Mouse (Mus musculus) forebrain, embryonic 16.5 days (tissue): ENCODE measurements around the gene Gltp. TPM values are rescaled to one million over a fixed set of nuclear protein-coding genes. Genes with fewer than 3 reads are reported as not detected.

Experiments
- ATAC-seq: fragments of 200-750 bp; cut with Nextera tagmentation; 2 replicates; pipeline ENCODE4 v1.8.0; 2017; ENCODE audit warnings: mild to moderate bottlenecking, moderate library complexity
- H3K27ac ChIP-seq: fragments of 300-500 bp; sonication (generic); 2 replicates; pipeline ENCODE4 v1.5.1; 2014; ENCODE audit warnings: low read length, control low read depth
- H3K27me3 ChIP-seq: fragments of 300-500 bp; sonication (generic); replicated peaks from 2 replicates; pipeline ENCODE4 v1.6.1; 2014; ENCODE audit warnings: low read length; ENCODE audit not compliant: control insufficient read depth, insufficient read depth
- H3K36me3 ChIP-seq: fragments of 300-500 bp; sonication (generic); 2 replicates; pipeline ENCODE4 v1.6.1; 2014; ENCODE audit not compliant: control insufficient read depth, insufficient read depth
- H3K4me1 ChIP-seq: fragments of 300-500 bp; sonication (generic); replicated peaks from 2 replicates; pipeline ENCODE4 v1.6.1; 2014; ENCODE audit warnings: low read length; ENCODE audit not compliant: control insufficient read depth, insufficient read depth
- H3K4me2 ChIP-seq: fragments of 300-500 bp; sonication (generic); 2 replicates; pipeline ENCODE4 v1.6.1; 2014; ENCODE audit warnings: mild to moderate bottlenecking, low read length, control low read depth
- H3K4me3 ChIP-seq: fragments of 300-500 bp; sonication (generic); replicated peaks from 2 replicates; pipeline ENCODE4 v1.5.1; 2014; ENCODE audit warnings: mild to moderate bottlenecking, low read length, control low read depth
- H3K9ac ChIP-seq: fragments of 300-500 bp; sonication (generic); replicated peaks from 2 replicates; pipeline ENCODE4 v1.6.1; 2014; ENCODE audit warnings: low read depth, low read length, control low read depth
- H3K9me3 ChIP-seq: fragments of 300-500 bp; sonication (generic); 2 replicates; pipeline ENCODE4 v1.6.1; 2016; ENCODE audit warnings: low read length; ENCODE audit not compliant: control insufficient read depth
- WGBS: fragments of 180-500 bp; shearing (Covaris S2); extraction: QIAGEN DNeasy Blood & Tissue Kit; methylation state at CpG from one replicate; pipeline ENCODE4 v1.1.7; 2014; 5-methylcytosine and 5-hydroxymethylcytosine counted together
- polyA plus RNA-seq: library from polyadenylated mRNA; unstranded; fragments of >200 nt; fragmentation: Nextera tagmentation; extraction: Ambion mirVana; gene quantifications from 2 replicates; pipeline ENCODE4 v1.2.1, GENCODE M21; 2015

Gene Gltp
- polyA plus RNA-seq, 1 experiment from 2014 or later: 30.8 TPM

GRCm38 (mm10) chr5:114688703-114689102 lies 2.1 kb downstream of the Gltp start:
- H3K9me3 ChIP-seq: no peaks in the 10 kb centered on the region
- no peak overlapping the region for H3K9ac ChIP-seq
- no peaks in the 10 kb centered on the region for H3K36me3 ChIP-seq
- H3K4me1 ChIP-seq: peaks cover 19% of the 10 kb centered on the region
- H3K4me2 ChIP-seq: no peak overlapping the region
- no peak overlapping the region for H3K4me3 ChIP-seq
- no peak for ATAC-seq
- H3K27ac ChIP-seq: no peak overlapping the region
- H3K27me3 ChIP-seq: peaks cover 15% of the 10 kb centered on the region
- 82% methylated on average over 13 of the region's 13 CpGs for WGBS

DNA sequence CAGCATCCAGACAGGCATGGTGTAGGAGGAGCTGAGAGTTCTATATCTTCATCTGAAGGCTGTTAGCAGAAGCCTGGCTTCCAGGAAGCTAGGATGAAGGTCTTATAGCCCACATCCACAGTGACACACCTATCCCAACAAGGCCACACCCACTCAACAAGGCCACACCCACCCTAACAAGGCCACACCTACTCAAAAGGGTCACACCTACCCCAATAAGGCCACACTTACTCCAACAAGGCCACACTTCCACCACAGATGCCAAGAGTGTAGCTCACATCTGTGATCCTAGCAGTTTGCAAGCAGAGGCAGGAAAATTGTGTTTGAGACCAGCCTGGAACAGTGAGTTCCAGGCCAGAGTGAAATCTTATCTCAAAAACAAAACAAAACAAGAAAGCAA lies 2.9 kb downstream of the Gltp start:
- H3K9me3 ChIP-seq: no peaks in the 10 kb centered on the region
- no peak for ATAC-seq
- no peak overlapping the region for H3K4me2 ChIP-seq
- H3K4me1 ChIP-seq: peaks cover 19% of the 10 kb centered on the region
- no peak overlapping the region for H3K9ac ChIP-seq
- no peaks in the 10 kb centered on the region for H3K36me3 ChIP-seq
- H3K27me3 ChIP-seq: peaks cover 7% of the 10 kb centered on the region
- no peak overlapping the region for H3K4me3 ChIP-seq
- H3K27ac ChIP-seq: no peak overlapping the region

DNA sequence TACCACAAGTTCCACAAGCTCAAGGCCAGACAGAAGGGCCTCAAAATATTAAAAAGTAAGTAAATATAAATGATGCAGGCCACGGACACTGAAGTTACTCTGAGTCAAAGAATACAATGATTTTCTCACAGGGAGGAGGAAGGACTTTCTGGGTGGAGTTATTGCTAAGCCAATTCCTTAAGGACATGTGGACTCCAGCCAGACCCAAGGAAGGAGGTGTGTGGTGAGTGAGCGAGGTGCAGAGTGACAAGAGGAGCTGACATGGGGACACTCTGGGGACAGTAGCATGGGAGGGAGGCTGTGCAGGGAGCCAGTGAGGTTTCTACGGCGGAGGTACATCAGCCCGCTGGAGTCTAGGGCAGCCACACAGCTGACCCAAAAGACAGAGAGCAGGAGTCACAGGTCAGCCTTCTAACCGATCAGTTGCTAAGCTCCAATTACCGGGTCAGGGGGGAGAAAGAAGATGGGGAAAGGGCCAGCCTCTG lies 4.0 kb downstream of the Gltp start:
- H3K9ac ChIP-seq: no peak overlapping the region
- no peak overlapping the region for H3K4me3 ChIP-seq
- no peaks in the 10 kb centered on the region for H3K9me3 ChIP-seq
- H3K4me1 ChIP-seq: peaks cover 19% of the 10 kb centered on the region
- H3K4me2 ChIP-seq: no peak overlapping the region
- ATAC-seq: no peak
- 79% methylated on average over 7 of the region's 7 CpGs for WGBS
- no peak overlapping the region for H3K27ac ChIP-seq
- no peaks in the 10 kb centered on the region for H3K36me3 ChIP-seq
- H3K27me3 ChIP-seq: no peaks in the 10 kb centered on the region; the same call in 1 of the 2 replicates

DNA sequence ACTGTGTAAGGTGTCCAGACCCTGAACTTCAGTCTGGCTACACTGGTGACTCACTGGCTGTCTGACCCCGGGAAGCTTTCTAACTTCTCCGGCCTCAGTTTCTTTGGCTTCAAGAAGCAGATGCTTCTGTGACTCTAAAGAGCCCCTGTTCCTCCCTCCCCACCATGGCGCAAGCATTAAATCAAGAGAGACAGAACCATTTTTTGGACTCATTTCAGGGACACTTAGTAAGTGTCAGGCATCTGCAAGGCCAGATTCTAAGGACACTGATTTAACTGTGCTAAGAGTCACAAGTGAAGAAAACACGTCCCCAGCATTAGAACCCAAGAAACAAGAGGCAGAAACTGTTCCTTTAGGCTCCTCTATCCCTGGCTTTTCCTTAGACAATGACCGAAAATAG lies 4.8 kb downstream of the Gltp start:
- no peak overlapping the region for H3K27ac ChIP-seq
- H3K27me3 ChIP-seq: no peaks in the 10 kb centered on the region; the same call in 1 of the 2 replicates
- no peak overlapping the region for H3K4me3 ChIP-seq
- no peak overlapping the region for H3K4me2 ChIP-seq
- 92% methylated on average over 5 of the region's 5 CpGs for WGBS
- H3K4me1 ChIP-seq: peaks cover 16% of the 10 kb centered on the region
- H3K36me3 ChIP-seq: no peaks in the 10 kb centered on the region
- no peak overlapping the region for H3K9ac ChIP-seq
- no peaks in the 10 kb centered on the region for H3K9me3 ChIP-seq
- ATAC-seq: no peak

DNA sequence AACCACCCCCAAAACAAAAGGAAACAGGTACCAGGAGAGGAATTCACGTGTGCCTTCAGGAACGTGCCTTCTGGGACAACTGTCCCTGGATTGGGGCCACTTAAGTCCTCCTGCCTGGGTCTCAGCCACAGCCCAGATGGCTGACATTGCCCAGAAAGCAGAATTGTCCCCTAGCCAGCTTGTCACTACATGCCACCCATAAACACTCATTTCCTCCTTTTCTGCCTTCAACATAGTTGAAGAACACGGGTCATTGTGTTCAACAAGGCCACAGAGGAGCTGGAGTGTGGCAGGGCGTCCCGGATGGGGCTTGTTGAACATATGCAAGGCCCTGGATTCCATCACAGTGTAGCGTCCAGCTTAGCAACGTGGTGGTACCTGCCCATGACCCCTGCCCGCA lies 9.1 kb downstream of the Gltp start:
- 78% methylated on average over 8 of the region's 8 CpGs for WGBS
- no peak overlapping the region for H3K27ac ChIP-seq
- H3K4me1 ChIP-seq: no peaks in the 10 kb centered on the region; the same call in 1 of the 2 replicates
- H3K4me3 ChIP-seq: no peak overlapping the region
- H3K36me3 ChIP-seq: no peaks in the 10 kb centered on the region
- H3K4me2 ChIP-seq: no peak overlapping the region
- no peak for ATAC-seq
- H3K9ac ChIP-seq: no peak overlapping the region
- H3K27me3 ChIP-seq: no peaks in the 10 kb centered on the region
- H3K9me3 ChIP-seq: no peaks in the 10 kb centered on the region

- Histone ChIP-seq H3K27ac (no peak overlapping the region), H3K27me3 (no peaks in the 10 kb centered on the region), H3K9me3 (no peaks in the 10 kb centered on the region), H3K4me2 (no peak overlapping the region), H3K4me3 (no peak overlapping the region), H3K36me3 (no peaks in the 10 kb centered on the region), H3K4me1 (no peaks in the 10 kb centered on the region; the same call in 1 of the 2 replicates), H3K9ac (no peak overlapping the region)
- 85% methylated on average over 19 of the region's 19 CpGs for WGBS
- no peak for ATAC-seq
Observed at GRCm38 (mm10) chr5:114680676-114681285, 10.0 kb downstream of the Gltp start.

DNA sequence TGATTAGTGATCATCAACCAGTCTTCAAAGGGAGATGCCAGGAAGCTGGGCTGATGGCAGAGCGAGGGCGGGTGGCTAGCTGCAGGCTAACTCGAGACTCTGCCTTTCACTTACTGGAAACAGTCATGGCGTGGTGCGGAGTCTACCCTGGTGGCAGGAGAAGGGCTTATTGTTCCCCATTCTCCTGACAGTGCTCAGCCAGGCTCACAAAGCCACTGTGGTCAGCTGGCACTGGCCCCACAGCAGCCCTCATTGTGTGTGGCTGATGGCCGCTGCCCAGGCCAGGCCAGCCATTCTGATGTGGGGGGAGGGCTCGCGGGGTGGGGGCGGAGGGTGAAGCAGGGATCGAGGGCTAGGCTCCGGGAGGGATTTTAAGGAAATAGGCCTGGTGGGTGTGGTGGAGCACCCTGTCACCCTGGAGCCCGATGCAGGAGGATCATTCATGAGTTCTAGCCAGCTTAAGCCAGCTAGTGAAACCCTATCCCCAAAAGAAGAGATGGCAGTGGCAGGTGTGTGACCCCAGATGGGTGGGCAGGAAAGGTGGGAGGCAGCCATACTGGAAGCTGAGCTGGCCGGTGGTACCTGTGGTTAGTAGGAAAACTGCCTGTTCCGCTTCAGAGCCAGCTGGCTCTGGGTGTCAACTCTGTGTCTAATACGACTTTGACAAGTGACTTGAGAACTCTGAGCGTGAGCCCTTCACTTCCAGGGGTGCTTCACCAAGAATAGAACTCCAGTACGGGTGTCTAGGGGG lies 10.8 kb downstream of the Gltp start:
- WGBS: 53% methylated on average over 17 of the region's 17 CpGs
- ATAC-seq: no peak

DNA sequence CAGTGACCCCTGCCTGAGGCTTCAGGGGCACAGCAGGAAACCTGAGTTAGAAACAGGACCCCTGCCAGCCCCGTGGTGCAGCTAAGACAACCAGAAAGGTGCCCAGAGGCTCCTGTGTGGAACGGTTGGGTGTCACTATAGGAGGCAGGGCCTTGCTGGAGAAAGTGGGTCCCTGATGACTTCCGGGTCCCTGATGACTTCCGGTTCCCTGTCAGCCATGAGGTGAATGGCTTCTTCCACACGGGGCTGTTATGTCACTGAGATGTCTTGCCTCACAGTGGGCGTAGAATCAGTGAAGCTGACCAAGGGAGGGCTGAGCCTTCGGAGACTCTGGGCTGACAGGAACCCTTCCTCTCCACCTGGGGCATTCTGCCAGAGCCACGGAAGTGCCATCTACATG lies 16.2 kb downstream of the Gltp start:
- 88% methylated on average over 8 of the region's 8 CpGs for WGBS
- no peak overlapping the region for H3K4me2 ChIP-seq
- no peak overlapping the region for H3K4me3 ChIP-seq
- no peaks in the 10 kb centered on the region for H3K9me3 ChIP-seq
- no peak for ATAC-seq
- no peaks in the 10 kb centered on the region for H3K36me3 ChIP-seq
- H3K9ac ChIP-seq: no peak overlapping the region
- H3K4me1 ChIP-seq: no peaks in the 10 kb centered on the region; the same call in 1 of the 2 replicates
- no peaks in the 10 kb centered on the region for H3K27me3 ChIP-seq
- H3K27ac ChIP-seq: no peak overlapping the region

More for the DNA sequence above, 10.8 kb downstream of the Gltp start:
- Histone ChIP-seq H3K9ac (no peak overlapping the region), H3K4me2 (no peak overlapping the region), H3K4me1 (no peaks in the 10 kb centered on the region; the same call in 1 of the 2 replicates), H3K9me3 (no peaks in the 10 kb centered on the region), H3K27ac (no peak overlapping the region), H3K27me3 (no peaks in the 10 kb centered on the region), H3K36me3 (no peaks in the 10 kb centered on the region), H3K4me3 (no peak overlapping the region)

DNA sequence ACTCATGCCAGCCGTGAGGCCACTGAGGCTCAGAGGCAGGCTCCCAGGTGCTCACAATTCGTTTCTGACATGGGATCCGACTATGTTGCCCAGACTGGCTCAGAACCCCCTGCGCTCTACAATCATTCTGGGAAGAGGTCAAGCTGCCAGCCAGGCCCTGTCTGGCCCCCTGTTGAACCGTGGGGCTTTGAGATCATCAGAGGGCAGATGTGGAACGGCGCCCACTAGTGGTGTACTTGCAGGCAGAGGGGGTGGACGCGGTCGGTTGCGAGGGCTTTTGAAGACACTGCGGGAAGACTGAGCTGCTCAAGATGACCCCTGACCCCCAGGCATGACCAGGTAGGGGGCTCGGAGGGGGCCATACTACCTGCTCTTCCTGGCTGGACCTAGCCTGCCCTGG lies 17.7 kb downstream of the Gltp start:
- no peak overlapping the region for H3K9ac ChIP-seq
- H3K4me1 ChIP-seq: no peaks in the 10 kb centered on the region
- H3K27ac ChIP-seq: no peak overlapping the region
- 0 out of 2 replicates have a peak, but pooled peaks cover 2% of the 10 kb centered on the region for H3K27me3 ChIP-seq
- H3K4me3 ChIP-seq: no peak overlapping the region
- no peak overlapping the region for H3K4me2 ChIP-seq
- no peaks in the 10 kb centered on the region for H3K9me3 ChIP-seq
- no peaks in the 10 kb centered on the region for H3K36me3 ChIP-seq
- ATAC-seq: no peak
- 95% methylated on average over 13 of the region's 13 CpGs for WGBS
